Mouse (Mus musculus) skeletal muscle tissue, adult 2 months (tissue): Measurements from ENCODE around the gene Med16.

Experiments used
- DNase-seq: peaks from one replicate; pipeline ENCODE4 v3.0.0-alpha.2; 2012; ENCODE audit warnings: low read depth, low spot score

The Med16 gene

GRCm38 (mm10) chr10:79860079-79860911 is 48.4 kb downstream of the Med16 start:
- no peak for DNase-seq

DNA sequence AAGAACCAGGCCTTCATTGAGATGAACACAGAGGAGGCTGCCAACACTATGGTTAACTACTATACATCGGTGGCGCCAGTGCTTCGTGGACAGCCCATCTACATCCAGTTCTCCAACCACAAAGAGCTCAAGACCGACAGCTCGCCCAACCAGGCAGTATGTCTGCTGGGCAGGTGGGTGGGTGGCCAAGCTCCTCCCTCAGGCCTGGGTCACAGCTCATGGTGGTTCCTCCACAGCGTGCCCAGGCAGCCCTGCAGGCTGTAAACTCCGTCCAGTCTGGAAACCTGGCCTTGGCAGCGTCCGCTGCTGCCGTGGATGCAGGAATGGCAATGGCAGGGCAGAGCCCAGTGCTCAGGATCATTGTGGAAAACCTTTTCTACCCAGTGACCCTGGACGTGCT is 49.6 kb downstream of the Med16 start:
- no peak for DNase-seq

- DNase-seq = no peak
Measured at GRCm38 (mm10) chr10:79858416-79859074, 50.2 kb downstream of the Med16 start.

DNA sequence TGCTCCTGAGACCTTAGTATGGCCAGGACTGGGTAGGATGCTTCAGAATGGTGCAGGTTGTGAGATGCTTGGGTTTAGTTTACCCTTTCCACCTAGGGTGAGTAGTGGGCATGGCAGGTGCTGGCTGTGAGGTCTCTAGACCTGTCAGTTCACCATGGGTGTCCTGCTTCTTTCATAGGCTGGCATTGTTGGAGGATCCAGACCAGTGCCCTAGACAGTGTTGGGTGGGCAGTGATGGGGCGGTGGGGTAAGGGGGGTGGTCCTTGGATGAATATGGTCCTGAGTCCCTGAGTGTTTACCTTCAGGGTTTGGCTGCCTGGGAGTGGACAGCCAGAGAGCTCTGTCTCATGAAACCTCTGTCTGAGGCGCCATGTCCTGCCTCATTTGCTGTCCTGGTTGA is 50.8 kb downstream of the Med16 start:
- no peak for DNase-seq

DNA sequence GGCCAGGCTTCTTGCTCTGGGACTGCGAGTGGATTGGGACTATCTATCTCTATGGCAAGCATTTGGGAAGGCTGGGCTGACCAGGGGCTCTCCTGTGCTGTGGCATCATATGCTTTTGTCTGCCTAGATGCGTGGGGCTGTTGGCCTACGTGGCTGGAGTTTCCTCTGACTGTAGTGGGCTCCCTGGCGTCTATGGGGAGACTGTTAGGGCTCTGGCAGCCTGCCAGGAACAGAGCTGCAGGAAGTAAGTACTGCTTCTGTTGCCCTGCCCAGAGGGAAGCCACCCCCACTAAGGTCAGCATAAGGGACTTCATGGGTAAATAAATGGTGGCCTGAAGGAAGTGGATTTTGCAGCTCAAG is 51.3 kb downstream of the Med16 start:
- peak; percentile 74 for DNase-seq

DNA sequence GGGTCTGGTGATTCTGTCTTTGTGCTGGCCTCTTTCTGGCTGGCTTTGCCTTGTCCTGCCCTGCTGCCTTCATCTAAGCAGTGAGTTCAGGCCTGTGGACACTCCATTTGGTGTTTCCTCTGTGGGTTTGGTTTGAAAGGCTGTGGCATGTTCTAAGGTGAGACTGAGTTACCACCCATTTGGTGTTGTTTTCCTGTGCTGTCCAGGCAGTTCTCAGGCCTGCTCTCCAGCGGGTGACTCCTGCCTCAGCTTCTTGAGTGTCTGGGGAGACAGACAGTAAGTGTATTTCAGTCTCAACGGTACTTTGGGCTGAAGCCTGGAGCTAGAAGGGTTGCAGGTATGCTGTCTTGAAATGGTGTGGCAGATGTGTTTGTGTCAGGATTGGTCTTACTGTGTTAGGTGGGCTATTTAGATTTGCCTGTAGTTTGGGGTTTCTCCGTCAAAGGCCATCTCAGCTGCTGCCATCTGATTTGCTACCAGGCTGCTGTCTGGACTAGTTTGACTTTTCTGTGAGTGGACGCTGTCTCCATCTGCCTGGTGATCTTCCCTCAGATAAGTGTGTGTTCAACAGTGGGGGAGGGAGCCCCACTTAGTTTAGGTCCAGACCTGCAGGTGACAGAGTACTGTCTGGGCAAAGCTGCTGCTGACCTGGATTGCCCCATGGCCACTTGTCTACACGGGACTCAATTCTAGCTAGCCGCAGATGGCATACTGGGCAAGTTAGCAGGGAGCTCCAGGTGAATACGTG is 51.8 kb downstream of the Med16 start:
- DNase-seq = no peak

DNA sequence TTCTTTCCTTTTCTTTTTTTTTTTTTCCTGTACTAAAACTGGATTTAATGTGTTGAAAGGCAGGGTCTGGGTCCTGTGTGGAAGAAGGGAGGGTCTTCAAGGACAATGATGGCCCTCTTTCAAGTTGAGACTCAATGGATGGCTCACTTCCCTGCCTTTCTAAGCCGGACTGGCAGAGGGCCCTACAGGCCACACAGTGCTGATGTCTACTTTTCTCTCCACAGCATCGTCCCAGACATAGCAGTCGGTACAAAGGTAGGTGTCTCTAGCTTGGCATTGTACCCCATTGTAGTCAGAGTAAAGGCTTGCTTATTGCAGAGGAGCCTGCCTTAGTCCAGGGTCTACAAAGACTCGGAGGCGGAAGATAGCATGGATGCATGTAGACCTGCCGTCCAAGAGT is 52.4 kb downstream of the Med16 start:
- no peak for DNase-seq

DNA sequence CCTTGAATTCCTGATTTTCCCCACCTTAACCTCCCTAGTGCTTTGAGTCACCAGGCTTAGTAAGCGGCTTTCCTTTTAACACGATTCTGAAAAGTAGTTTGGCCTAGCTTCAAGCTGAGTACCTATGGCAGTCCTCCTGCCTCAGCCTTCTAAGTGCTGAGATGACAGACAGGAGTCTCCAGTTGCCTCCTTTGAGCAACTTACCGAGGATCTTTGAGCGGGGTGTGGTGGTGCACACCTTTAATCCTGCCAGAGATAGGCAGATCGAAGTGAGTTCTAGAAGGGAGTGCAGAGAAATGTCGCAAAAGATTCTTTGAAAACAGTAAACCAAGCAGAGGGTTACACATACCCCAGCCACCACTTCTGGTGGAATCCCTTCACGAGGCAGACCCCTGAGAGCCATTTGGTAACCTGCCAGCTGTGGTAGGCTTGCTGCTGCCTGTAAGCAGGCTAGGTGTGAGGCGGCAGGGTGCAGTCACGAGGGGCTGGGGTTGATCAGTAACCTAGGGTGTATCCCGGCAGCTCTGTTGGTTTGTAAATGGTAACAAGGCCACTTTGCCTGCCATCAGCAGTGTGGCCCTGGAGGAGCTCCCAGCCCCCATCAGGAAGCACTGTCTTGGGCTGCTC is 53.1 kb downstream of the Med16 start:
- DNase-seq = no peak

GRCm38 (mm10) chr10:79854801-79855541 is 53.8 kb downstream of the Med16 start:
- peak; percentile 52 for DNase-seq

GRCm38 (mm10) chr10:79853860-79854795 is 54.6 kb downstream of the Med16 start, which contains the start of gene Ptbp1:
Gene Ptbp1, plus strand, starts transcription at chr10:79854427.
- peak; percentile 100 for DNase-seq

DNA sequence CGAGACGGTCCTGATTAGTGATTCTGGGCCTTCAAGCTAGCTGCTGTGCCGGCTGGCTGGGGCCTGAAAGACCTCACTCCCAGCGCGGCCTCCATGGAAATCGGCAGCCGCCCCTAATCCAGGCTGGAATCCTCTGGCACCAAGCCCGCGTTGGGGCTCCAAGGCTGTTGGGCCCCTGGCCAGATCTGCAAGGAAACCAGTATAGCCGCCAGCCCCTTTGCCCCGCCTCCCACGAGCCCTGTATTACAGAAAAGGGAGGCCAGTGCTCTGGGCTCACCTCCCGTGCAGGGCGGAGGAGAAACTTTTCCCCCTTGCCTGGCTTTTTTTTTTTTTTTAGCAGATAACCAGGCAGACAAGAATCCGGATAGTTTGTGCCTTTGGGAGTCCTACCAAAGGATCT is 55.3 kb downstream of the Med16 start:
- DNase-seq = peak; percentile 92

- no peak for DNase-seq
Measured at GRCm38 (mm10) chr10:79852827-79853226, 55.9 kb downstream of the Med16 start.

- DNase-seq = peak; percentile 59
Measured at GRCm38 (mm10) chr10:79852107-79852789, 56.5 kb downstream of the Med16 start.

DNA sequence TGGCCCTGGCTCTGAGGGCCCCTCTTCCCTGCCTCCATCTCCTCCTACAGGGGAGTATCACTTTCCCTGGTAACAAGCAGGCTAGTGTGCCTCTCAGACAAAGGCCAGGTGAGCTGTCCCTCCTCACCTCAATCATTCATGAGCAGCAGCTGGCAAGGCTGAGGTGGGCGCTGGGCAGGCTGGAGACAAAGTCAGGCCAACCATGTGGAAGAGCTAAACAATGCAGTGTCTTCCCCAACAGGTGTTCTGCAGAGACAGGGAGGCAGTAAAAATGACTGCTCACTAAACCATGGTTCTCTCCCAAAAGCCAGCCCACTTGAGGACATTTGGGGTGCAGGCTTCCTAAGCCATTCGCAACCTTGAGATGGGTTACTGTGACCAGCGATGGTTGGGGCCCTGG is 57.1 kb downstream of the Med16 start:
- no peak for DNase-seq

DNA sequence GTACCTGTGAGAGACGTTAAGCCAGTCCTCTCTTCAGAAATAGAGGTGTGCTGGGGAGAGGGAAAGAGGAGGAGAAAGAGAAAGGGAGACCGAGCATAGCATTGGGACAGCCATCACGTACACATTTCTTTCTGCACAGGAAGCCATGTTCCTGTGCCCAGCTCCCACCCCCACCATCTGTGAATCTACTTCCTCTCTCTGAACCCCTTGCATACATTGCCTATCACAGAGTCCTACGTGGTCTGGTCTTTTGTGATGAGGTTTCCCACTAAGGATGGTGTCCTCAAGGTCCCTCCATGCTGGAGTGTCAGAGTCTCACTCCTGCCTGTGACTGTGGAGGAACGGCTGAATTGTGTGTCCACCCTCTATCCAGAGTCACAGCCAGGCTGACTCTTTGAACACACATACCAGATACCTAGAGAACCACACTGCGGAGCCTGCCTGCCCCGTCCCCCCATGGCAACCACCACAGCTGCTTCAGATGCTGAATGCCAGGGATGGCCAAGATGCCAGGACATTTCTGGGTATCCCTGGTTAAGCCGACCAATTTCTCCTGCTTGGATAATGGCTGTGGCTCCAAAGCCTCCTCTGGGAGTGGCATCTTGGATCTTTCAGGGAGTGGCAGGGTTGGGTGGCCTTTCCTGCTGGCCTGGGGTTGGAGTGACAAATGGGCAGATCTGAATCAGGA is 58.6 kb downstream of the Med16 start:
- DNase-seq = no peak

- no peak for DNase-seq
Measured at GRCm38 (mm10) chr10:79846553-79846952, 62.2 kb downstream of the Med16 start.
